Mouse (Mus musculus) monocyte, adult 5-6 weeks (primary cell): ENCODE data around the gene Tns2. TPM values are rescaled to one million over a fixed set of nuclear protein-coding genes. Genes with fewer than 3 reads are reported as not detected.

Source experiments
- ATAC-seq: fragments of 153-309, 156-312 bp; replicated peaks from 2 replicates; pipeline ENCODE4 v1.8.0; 2017; ENCODE audit warnings: mild to moderate bottlenecking; ENCODE audit not compliant: low TSS enrichment, insufficient number of reproducible peaks, severe bottlenecking, poor library complexity, low FRiP score
- total RNA-seq: library from RNA; stranded (forward); fragments of 200-1000, 200-491, 200-594 nt; gene quantifications from 3 replicates; pipeline ENCODE4 v1.2.3, GENCODE M21; 2017

Gene Tns2
- total RNA-seq, 1 experiment from 2014 or later, result not detected

GRCm38 (mm10) chr15:102119121-102119830, 19.1 kb downstream of the Tns2 start:
- ATAC-seq, result no peak

- no peak for ATAC-seq
Observed at GRCm38 (mm10) chr15:102119831-102120170, 19.6 kb downstream of the Tns2 start.

DNA sequence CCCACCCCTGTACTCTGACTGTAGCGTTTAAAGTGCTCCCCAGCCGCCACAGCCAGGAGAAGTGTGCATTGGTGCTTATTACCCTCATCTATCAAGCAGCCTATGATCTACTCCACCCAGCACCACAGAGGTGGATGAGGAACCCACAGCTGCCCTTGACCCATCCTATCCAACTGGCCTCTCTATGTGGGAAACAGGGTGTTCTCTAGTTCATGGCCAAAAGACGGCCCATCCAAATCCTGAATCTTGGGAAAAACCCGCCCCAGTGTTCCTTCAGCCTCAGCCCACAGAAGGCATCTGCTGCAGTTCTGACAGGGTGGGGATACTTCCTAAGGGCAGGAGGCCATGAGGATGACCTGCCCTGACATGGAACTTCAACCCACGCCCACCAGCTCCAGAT, 20.3 kb downstream of the Tns2 start:
- ATAC-seq, result no peak

GRCm38 (mm10) chr15:102126303-102126702, 26.1 kb downstream of the Tns2 start:
- no peak for ATAC-seq

GRCm38 (mm10) chr15:102133314-102133713, 33.1 kb downstream of the Tns2 start:
- no peak for ATAC-seq

DNA sequence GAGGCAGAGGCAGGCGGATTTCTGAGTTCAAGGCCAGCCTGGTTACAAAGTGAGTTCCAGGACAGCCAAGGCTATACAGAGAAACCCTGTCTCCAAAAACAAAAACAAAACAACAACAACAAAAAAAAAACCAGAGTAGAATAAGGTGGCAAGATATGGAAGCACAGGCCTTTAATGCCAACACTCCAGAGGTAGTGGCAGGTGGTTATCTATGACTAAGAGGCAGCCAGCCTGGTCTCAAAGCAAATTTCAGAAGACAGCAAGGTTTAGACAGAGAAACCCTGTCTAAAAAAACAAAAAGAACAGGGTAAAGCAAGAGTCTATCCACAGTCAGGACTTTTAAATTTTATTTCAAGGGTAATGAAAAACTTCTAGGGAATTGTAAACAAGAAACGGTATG, 34.5 kb downstream of the Tns2 start:
- ATAC-seq, result no peak

DNA sequence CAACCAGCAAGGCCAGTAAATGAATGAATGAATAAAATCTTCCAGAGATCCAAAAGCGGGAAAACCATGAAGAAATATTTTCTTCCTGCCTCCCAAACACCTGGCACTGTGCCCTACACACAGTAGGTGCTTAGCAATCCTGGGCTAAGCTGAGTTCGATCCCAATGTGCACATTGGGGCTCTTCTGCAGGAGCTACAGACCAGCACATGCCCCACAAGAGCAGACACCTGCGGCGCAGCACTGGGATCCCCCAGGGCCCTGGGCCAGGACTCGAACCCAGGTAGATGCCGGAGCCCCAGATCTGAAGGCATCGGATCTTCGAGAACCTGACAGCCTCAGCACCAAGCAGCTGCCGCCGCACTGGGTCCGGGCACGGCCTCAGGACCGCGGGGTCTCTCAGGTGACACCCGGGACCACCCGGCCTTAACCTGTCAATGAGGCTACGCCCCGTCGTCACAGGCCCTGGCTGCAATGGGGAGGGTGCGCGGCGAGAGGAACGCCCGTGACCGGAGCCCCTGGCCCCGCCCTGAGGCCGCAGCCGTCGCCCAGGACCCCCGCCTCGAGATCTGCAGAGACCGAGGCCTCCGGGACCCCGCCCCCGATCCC, 35.4 kb downstream of the Tns2 start:
- no peak for ATAC-seq

GRCm38 (mm10) chr15:102136129-102136758, 36.0 kb downstream of the Tns2 start, which contains the start of gene Spryd3:
Gene Spryd3, minus strand, starts transcription at chr15:102136234.
- ATAC-seq, result peak; percentile 99

DNA sequence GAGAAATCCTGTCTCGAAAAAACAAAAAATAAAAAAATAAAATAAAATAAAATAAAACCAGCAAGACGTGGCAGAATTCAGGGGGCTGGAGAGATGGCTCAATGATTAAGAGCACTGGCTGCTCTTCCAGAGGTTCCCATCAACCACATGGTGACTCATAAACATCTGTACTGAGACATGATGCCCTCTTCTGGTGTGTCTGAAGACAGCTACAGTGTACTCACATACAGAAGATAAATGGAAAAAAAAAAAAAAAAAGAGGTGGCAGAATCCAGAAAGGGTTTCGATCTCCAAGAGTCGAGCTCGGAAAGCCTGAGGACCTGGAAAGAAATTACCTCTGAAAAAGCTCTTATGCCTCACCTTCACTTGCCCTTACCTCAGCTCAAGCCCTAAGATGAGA, 40.9 kb downstream of the Tns2 start:
- ATAC-seq, result no peak

- ATAC-seq, result no peak
Observed at GRCm38 (mm10) chr15:102142914-102143912, 43.0 kb downstream of the Tns2 start.

DNA sequence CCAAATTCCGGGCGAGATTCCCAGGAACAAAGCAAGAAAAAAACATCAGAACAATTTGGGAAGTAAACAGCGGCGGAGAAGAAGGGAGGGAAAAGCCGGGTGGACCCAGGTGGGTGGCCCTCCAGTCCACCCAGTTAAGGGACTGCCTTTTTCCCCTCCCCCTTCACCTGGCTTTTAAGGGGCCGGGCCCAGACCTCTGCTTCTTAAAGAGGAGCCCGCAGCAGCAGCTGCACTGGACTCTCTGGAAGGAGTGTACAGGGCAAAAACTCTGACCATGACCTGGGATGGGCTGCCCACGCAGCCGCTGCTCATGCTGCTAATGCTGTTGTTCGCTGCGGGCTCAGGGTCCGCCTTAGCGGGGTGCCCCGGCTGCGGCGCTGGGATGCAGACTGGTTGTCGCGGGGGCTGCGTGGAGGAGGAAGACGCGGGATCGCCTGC, 44.1 kb downstream of the Tns2 start, which contains the start of gene Igfbp6:
Igfbp6 (plus strand) TSS at position 89 of the 438 bp plus-strand sequence.
- ATAC-seq, result no peak

DNA sequence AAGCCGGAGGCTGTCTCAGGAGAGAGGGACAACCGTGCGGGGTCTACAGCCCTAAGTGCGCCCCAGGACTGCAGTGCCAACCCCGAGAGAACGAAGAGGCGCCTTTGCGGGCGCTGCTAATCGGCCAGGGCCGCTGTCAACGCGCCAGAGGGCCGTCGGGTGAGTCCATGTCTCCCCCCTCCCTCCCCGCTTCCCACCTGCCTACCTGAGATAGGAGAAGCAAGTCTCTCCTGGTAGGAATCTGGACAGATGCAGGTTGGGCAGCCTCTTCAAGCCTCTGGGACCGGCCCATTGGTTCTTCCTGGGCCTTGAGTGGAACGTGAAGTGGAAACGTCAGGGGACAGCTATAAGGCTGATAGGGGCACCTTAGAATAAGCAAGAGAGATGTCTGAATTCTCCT, 44.5 kb downstream of the Tns2 start:
- no peak for ATAC-seq

DNA sequence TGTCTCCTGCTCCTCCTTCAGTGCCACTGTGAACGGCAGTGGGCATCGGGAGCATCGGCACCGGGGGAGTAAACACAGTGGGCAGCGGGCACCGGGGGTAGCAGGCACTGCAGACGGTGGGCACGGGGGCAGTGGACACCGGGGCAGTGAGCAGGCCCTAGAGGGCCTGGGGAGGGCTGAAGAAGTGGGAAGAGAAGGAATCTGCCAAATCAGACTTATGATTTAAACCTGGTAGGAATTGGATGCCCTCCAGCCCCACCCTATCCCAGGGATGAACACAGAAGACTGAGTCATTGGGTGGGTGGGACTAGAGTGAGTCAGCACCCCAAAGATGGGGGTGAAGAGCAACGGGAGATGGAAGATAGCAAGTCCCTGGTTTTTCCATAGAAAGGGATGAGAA, 45.1 kb downstream of the Tns2 start:
- no peak for ATAC-seq

DNA sequence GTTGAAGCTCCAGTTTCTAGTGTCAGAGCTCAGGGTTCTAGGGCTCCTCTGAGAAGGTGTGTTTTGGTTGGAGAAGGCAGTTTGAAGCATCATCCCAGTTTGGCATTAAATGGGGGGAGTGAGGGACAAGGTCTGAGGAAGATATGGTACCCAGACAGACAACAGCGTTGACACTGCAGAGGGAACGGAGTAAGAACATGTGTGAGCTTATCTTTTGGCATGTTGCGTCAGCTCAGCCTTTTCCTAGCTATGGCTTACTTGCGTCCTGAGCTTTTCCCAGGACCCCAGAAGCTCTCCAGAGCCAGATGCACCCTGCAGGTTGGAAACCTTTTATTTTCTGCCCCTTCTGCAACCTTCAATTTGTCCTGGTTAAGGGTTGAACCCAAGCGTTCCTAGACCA, 45.9 kb downstream of the Tns2 start:
- ATAC-seq, result no peak

DNA sequence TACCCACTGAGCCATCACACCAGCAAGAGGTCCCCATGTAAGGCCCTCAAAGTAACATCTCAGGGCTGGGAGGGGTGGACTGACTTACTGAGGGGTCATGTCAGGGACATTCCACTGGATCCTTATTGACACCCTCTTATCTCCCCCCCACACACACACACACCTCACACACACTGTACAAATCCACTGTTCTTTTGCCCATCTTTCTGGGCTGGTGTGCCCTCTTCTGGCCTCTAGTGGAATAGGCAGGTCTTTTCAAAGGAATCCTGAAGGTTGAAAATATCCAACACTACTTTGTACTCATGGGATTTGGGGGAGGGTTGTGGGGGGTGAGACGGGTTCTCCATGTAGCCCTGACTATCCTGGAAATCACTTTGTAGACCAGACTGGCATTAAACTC, 46.7 kb downstream of the Tns2 start:
- ATAC-seq, result no peak

- no peak for ATAC-seq
Observed at GRCm38 (mm10) chr15:102147674-102148402, 47.6 kb downstream of the Tns2 start.

- no peak for ATAC-seq
Observed at GRCm38 (mm10) chr15:102149561-102149960, 49.3 kb downstream of the Tns2 start.
